Mouse (Mus musculus): ENCODE results near the gene Tm2d3.
A peak's percentile ranks its signal among the peaks of the same experiment; 100 is the strongest.

Gene Tm2d3

DNA sequence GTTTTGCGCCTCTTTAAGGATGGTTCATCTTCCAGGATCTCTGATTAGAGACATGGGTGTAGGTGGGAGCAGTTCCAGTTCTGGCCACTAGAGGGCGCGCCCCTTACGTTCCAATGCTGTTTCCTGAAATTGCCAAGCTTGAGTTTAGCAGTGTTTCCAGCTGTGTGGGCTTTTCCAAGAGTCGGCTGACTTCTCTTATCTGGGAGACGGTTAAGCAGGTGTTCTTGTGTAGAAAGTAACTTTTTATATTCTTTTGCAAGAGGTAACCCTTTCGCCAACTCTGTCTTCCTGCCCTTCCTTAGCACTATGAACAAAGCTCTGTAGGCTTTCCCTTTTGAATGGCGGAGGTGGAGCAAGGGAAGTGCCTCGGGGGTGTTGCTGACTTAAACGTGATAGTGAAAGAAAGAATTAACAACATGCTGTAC is 13.9 kb downstream of the Tm2d3 start:
- peak; percentile 92 for DNase-seq (ENCODE audit: low spot score)

DNA sequence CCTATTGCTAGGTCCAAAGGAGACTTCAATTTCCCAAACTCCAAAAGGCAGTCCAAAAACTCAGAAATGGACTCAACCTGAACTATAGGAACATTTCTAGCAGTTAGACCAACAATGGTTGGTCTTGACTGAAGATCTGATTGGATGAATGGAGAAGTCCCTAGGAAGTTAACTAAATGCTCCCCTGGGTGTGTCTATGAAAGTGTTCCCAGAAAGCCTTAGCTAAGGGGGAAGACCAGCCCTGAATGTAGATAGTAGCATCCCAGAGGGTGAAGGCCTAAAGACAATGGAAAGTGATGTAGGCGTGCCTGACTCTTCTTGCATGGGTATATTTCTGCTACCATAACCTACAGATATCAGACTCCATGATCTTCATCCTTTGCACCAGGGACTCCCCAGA is 17.5 kb downstream of the Tm2d3 start:
- DNase-seq (ENCODE audit: low spot score) = no peak

DNA sequence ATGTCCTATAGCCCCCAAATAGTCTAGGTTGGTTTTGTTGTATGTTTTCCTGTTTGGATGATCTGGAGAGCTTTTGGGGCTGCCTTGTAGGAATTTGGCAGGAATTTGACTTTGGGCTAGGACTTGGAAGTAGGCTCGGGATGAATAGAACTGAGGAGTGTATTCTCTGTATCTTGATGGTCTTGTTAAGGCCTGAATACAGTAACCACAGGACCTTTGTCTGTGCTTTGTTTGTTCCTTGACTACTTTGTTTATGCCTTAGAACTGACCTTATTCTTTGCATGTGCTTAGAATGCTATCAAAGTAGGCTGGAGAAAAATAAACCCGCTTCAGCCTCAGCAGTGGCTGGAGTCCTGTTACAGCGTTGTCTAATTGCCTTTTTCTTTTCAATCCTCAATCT is 19.3 kb downstream of the Tm2d3 start:
- DNase-seq (ENCODE audit: low spot score) = no peak

DNA sequence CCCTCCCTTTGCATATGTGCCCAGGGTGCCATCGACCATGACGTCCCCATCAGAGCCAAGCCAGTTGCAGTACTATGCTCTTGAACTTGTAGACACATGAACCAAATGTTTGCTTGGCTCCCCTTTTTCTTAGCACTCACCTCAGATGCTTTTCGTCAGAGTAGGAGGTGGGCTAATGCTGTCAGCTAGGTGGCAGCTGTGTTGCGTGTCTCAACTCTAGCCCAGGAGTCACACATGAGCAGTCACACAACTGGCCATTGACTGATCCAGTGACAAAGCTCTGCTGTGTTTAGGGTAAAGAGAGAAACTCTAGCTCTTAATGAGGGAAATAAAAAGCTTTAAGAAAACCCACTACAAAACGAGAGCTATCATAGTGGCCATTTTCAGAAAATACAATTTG is 22.8 kb downstream of the Tm2d3 start:
- DNase-seq (ENCODE audit: low spot score) = peak; percentile 8

DNA sequence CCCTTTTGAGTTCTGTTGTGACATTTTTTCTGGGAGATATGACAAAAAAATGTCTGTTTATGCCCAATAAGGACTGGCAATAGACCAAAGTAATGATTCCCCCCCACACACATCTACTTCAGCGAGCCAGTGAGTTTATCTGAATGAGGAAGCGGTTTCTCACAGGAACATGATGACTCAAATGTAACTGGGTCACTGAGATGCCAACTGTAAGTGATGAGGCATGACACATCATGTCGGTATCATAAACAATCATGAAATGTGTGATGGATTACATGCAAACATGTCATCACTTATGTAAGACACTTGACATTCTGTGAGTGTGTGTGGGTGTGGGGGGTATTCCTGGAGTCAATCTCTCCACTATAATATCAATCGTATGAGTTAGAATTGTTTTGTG is 23.3 kb downstream of the Tm2d3 start:
- DNase-seq (ENCODE audit: low spot score) = no peak

DNA sequence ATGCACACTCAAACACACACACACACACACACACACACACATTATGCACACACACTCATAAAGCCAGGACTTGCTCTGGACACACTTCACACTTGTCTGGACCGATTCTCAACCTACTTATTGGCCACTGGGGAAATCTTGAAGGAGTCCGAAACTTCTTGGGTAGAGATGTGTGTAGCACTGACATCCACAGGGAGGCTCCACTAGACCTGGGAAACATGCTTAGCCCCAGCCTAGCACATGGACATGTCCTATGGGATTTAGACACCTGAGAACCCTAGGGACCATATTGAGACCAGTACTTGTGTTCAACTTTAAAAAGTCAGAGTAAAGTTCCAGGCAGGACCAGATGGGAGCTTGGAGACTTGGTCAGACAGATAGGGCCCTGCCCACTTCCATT is 43.1 kb downstream of the Tm2d3 start:
- peak; percentile 35 for DNase-seq (ENCODE audit: low spot score)

DNA sequence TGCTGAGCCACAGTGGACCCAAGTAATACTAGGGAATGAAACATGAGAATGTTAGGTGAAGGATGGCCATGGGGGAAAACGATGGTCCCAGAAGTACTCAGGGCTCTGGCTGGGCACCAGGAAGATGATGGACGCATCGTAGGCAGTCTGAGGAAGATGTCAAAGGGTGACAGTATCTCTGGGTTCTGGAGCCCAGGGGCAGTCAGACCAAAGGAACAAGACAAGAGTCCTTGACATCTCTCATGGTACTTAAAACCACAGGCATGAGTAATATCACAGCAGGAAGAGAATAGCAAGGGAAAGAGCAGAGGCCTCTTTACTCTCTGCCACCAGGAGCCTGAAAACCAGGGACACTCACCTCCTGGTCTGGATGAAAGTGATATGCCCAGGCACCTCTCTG is 44.3 kb downstream of the Tm2d3 start:
- no peak for DNase-seq (ENCODE audit: low spot score)

DNA sequence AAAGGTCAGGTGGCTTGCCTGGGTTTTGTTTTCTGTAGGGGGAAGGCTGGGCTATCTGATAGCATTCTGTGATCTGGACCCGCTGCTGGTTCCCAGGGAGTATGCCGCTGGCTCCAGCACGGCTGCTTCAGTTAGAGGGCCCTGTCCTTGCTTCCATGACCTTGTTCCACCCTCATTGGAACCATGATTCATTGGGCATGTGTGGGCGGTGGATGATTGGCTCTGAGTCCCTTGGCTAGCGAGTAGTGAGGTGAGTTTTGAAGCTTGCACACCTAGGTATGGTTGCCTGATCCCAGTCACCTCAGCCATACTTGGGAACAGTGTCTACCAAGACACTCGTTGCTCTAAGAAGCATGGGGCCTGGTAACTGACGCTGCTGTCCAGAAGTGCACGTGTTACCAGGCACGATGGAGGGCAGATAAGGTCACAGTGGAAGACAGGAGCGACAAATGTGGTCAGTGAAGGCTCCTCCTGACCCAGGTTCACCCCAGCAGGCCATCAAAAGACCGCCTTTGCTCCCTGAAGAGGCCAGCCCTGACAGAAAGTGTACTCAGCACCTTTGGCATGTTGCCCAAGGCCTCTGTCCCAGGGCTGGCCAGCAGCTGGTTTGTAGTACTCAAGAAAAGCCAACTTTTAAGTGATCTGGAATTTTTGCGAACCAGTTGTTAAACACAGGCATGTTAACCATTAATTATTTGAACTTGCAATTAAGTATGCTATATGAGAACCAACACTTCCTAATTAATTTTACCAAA is 46.5 kb downstream of the Tm2d3 start:
- DNase-seq (ENCODE audit: low spot score) = peak; percentile 9

DNA sequence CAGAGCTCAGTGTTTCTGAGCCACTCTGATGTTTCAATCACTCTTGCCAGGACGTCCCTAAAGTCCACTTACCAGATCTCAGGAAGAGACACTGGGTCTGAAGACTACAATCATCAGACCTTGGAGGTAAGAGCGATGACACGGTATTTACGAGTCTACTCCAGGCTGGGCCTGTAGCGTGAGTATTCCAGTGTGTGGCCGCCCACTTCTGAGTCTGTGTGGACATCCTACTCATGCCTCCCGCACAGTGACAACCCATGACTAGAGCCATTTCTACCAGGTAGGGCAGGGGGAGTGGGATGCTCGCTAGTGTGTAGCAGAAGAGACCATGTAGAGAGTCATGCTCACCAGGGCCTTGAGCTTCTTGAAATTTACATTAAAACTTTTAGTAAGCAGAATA is 51.9 kb downstream of the Tm2d3 start:
- no peak for DNase-seq (ENCODE audit: low spot score)

DNA sequence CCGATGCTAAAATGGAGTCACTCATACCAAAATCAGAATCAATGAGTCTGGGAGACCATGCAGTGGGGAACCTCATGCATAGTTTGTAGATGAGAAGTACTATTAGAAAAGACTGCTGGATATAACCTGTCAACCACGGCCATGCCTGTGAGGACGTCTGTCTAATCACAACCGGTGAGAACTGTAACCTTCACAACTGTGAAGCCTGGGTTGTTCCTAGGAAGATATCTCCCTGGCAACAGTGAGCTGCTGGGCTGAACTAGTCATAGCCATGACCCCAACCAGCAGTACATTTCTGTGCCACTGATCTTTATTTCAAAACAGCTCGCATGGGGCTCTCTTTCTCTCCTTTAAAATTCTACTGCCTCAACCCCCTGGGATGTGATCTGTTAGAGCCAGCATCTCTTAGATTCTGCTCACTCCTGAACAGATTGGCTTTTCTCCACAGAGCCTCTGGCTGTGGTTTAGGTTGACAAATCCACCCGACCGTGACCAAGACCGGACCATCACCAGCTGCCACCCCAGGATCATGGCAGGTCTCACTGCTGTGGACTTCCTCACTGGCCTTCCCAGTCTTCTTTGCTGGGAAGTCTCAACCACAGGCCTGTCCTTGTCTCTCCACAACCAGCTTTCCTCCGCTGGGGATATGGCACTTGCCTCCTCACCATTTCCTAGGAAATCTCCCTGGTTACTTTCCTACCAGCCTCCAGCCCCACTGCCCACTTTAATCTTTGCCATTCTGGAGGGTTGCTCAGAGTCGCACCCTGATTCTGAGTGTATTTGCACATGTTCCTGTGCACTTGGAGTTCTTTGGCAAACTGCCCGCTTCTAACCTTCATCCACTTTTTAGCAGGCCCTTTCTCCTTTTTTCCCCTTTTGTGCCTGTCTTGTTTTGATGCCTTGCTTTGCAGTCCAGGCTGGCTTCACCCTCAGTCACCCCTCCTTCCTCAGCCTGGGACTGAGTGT is 57.3 kb downstream of the Tm2d3 start:
- DNase-seq (ENCODE audit: low spot score) = no peak

Measured in embryo, embryonic 10 days (tissue).